Mouse (Mus musculus) myocyte (in vitro differentiated cells): ENCODE measurements around the gene Krt15. TPM values are rescaled to one million over a fixed set of nuclear protein-coding genes. Genes with fewer than 3 reads are reported as not detected.
A peak's percentile ranks its signal among the peaks of the same experiment; 100 is the strongest.

ENCODE experiments used
- H3K27me3 ChIP-seq: one replicate; pipeline ENCODE4 v1.6.1; 2011; ENCODE audit not compliant: control insufficient read depth, insufficient read depth, insufficient read length
- H3K36me3 ChIP-seq: one replicate; pipeline ENCODE4 v1.6.1; 2011; ENCODE audit not compliant: control insufficient read depth, insufficient read depth
- H3K4me2 ChIP-seq: one replicate; pipeline ENCODE4 v1.6.1; 2011; ENCODE audit warnings: low read depth, control low read depth
- H3K4me3 ChIP-seq: one replicate; pipeline ENCODE4 v1.5.1; 2011; ENCODE audit warnings: mild to moderate bottlenecking, control low read depth, moderate library complexity
- H3K79me2 ChIP-seq: one replicate; pipeline ENCODE4 v1.6.1; 2011; ENCODE audit not compliant: control insufficient read depth, insufficient read depth
- H3ac ChIP-seq: one replicate; pipeline ENCODE4 v1.6.1; 2011; ENCODE audit not compliant: control insufficient read depth, insufficient read length
- CEBPB ChIP-seq: IDR thresholded peaks from 2 replicates; pipeline ENCODE4 v1.6.1; 2011; ENCODE audit warnings: mild to moderate bottlenecking, moderate library complexity; ENCODE audit not compliant: poor library complexity, insufficient read depth, severe bottlenecking
- E2F4 ChIP-seq: IDR thresholded peaks from one replicate; pipeline ENCODE4 v1.6.1; 2011; ENCODE audit warnings: mild to moderate bottlenecking, control low read depth, moderate library complexity; ENCODE audit not compliant: insufficient read depth
- MAX ChIP-seq: IDR thresholded peaks from one replicate; pipeline ENCODE4 v1.6.1; 2011; ENCODE audit warnings: low read depth, mild to moderate bottlenecking, control low read depth
- MYOD1 ChIP-seq, 3 experiments: IDR thresholded peaks; one replicate each; pipeline ENCODE4 v1.6.1; 2011; ENCODE audit warnings: control low read depth in 2 of 3, low read depth in 2 of 3, mild to moderate bottlenecking in 2 of 3, moderate library complexity in 1 of 3; ENCODE audit not compliant: insufficient read length in 2 of 3, control insufficient read depth in 1 of 3
- MYOG ChIP-seq, 3 experiments: IDR thresholded peaks; one replicate each; pipeline ENCODE4 v1.6.1; 2011; ENCODE audit warnings: control low read depth in 2 of 3, low read depth in 2 of 3, mild to moderate bottlenecking in 2 of 3; ENCODE audit not compliant: insufficient read length in 2 of 3, control insufficient read depth in 1 of 3, insufficient read depth in 1 of 3
- POLR2A ChIP-seq: IDR thresholded peaks from one replicate; pipeline ENCODE4 v1.6.1; 2011; ENCODE audit warnings: low read depth, mild to moderate bottlenecking, control low read depth, moderate library complexity; ENCODE audit not compliant: insufficient read length
- POLR2AphosphoS2 ChIP-seq: IDR thresholded peaks from one replicate; pipeline ENCODE4 v1.6.1; 2011; ENCODE audit warnings: low read depth, control low read depth; ENCODE audit not compliant: insufficient read length
- REST ChIP-seq: IDR thresholded peaks from one replicate; pipeline ENCODE4 v1.6.1; 2011; ENCODE audit warnings: mild to moderate bottlenecking, control low read depth, moderate library complexity; ENCODE audit not compliant: insufficient read depth, insufficient read length
- SRF ChIP-seq: IDR thresholded peaks from one replicate; pipeline ENCODE4 v1.6.1; 2011; ENCODE audit warnings: low read depth; ENCODE audit not compliant: control insufficient read depth, insufficient read length
- TCF12 ChIP-seq: IDR thresholded peaks from one replicate; pipeline ENCODE4 v1.6.1; 2011; ENCODE audit warnings: mild to moderate bottlenecking, control low read depth; ENCODE audit not compliant: poor library complexity, insufficient read depth, severe bottlenecking
- TCF3 ChIP-seq: IDR thresholded peaks from one replicate; pipeline ENCODE4 v1.6.1; 2011; ENCODE audit warnings: low read depth, control low read depth; ENCODE audit not compliant: insufficient read length
- USF1 ChIP-seq: IDR thresholded peaks from one replicate; pipeline ENCODE4 v1.6.1; 2011; ENCODE audit warnings: low read depth, mild to moderate bottlenecking, control low read depth, moderate library complexity
- polyA plus RNA-seq: library from polyadenylated mRNA; unstranded; fragments of >200 nt; fragmentation: generic; extraction: Trizol; gene quantifications from one replicate; pipeline ENCODE4 v1.2.1, GENCODE M21; 2012; ENCODE audit warnings: missing spikeins

The Krt15 gene
- polyA plus RNA-seq, 1 experiment: 0.02 TPM

DNA sequence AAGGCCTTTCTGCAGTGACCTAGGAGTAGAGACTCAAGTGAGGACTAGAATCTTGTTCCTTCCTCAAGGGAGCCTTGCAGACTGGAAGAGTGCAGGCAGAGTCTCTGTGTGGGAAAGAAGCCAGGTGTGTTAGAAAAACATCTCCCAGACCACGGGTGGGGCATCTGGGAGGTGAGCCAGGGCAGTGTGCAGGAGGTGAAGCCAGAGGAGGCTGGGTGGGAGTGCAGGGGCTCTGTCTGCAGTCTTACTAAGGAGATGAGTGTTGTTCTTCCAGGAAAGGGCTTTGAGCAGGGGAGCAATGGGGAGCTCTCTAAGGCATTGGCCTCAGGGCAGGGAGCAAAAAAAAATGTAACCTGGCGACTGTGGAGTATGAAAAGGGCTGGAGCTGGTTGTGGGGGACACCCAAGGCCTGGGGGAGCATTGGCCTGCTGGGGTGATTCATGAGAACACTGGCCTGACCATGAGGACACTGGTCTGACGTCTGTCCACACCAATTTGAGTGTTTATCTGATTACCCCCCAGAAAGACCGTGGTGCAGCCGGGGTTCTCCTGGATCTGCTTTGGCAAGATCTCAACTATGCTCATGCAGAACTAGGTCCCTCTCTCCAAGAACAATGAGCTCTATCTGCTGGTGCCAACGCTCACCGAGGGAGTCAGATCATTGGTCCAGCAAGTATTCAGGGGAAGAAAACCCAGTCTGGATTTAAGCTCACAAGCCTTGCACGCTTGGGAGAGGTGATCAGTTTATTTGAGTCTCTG is 19.9 kb upstream of the Krt15 start:
- no peaks in the 10 kb centered on the region for H3K79me2 ChIP-seq
- H3K4me2 ChIP-seq: no peak overlapping the region
- no peak overlapping the region for H3ac ChIP-seq
- no peaks in the 10 kb centered on the region for H3K27me3 ChIP-seq
- no peak for TF ChIP-seq TCF12
- TF ChIP-seq REST: no peak
- TF ChIP-seq SRF: no peak
- no peak for TF ChIP-seq USF1
- TF ChIP-seq E2F4: no peak
- TF ChIP-seq CEBPB: no peak
- no peak for TF ChIP-seq TCF3
- TF ChIP-seq POLR2AphosphoS2: no peak
- TF ChIP-seq MYOG (IDR thresholded peaks at IDR 0.05; ENCODE audit: control insufficient read depth in 1 of 3, insufficient read depth in 1 of 3, insufficient read length in 2 of 3, low read depth in 2 of 3): no peak
- no peak for TF ChIP-seq MAX
- no peak for TF ChIP-seq POLR2A
- TF ChIP-seq MYOD1 (IDR thresholded peaks at IDR 0.05; ENCODE audit: control insufficient read depth in 1 of 3, insufficient read length in 2 of 3, low read depth in 2 of 3): no peak
- no peak overlapping the region for H3K4me3 ChIP-seq
- H3K36me3 ChIP-seq: no peaks in the 10 kb centered on the region

DNA sequence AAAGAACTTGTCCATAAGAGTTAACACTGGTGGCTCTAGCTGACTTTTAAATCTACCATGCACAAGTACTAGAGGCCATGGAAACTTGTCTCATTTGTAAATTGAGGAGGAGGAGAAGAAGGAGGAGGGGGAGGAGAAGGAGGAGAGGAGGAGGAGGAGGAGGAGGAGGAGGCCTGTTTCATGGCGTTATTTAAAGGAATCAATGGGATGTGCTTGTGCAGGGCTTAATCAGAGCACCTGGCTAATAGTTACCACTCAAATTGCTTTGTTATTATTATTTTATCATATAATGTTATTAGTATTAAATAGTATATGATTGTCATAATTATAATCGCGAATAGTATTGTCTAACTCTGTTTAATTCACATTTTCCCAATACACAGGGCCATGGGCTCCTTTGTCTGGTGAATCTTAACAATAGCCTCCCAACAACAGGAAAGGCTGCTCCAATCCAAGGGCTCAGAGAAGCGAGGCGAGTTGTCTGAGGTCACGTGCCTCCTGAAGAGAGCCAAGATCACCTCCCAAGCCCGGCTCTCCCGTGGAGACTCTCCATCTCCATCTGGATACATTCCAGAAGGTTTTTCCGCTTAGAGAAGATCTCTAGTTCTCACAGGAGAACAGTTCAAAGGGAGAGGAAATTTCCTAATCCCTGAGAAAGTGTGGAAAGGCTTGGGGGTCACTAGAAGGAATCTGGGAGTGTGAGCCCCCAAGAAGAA is 13.0 kb upstream of the Krt15 start, which contains the start of gene Krt19:
Gene Krt19, minus strand, starts transcription at position 51 of the 716 bp plus-strand sequence.
- Histone ChIP-seq H3K4me2 (peak within 1 kb of the TSS; percentile 76), H3K4me3 (no peak within 1 kb of the TSS), H3ac (no peak within 1 kb of the TSS), H3K36me3 (no peaks in the 10 kb centered on the region), H3K79me2 (no peaks in the 10 kb centered on the region), H3K27me3 (no peaks in the 10 kb centered on the region)
- TF ChIP-seq POLR2AphosphoS2 (no peak), USF1 (no peak)

DNA sequence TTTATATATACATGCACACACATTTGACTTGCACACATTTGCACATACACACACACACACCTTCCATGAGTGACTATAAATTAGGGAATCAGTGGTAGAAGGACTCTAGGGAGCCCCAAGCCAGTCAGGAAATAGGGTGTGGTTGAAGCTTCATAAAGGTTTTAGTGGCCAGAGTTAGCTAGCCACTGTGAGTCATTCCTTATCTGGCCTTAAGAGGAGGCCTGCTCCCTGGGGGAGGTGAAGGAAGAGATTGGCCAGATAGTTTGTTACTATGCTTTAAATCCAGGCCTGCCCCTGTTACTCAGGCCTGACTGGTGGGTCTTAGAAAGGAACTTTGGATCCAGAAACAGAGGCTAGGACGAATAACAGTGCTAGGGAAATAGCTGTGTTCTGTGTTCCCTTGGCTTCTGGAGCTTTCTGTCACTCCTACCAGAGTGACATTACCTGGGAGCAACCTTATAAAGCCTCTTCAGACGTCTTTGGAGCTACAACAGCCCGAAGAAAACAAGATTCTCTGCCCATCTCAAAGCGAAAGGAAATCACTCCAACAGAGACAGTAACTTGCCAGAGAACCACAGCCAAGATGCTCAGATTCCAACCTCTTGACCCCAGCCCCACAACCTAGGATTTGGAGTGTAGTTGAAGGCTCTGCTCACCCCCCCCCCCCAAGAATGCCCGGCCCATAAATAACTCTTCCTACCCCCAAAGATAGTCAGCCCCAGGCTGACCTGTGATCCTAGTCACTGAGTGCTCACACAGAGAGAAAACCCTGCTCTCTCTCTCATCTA is 12.0 kb upstream of the Krt15 start:
- TF ChIP-seq USF1: no peak
- no peak for TF ChIP-seq TCF3
- no peak for TF ChIP-seq REST
- no peak for TF ChIP-seq POLR2A
- no peak for TF ChIP-seq E2F4
- no peak for TF ChIP-seq MYOD1 (IDR thresholded peaks at IDR 0.05; ENCODE audit: control insufficient read depth in 1 of 3, insufficient read length in 2 of 3, low read depth in 2 of 3)
- TF ChIP-seq CEBPB: no peak
- no peak for TF ChIP-seq POLR2AphosphoS2
- TF ChIP-seq SRF: no peak
- no peak for TF ChIP-seq MYOG (IDR thresholded peaks at IDR 0.05; ENCODE audit: control insufficient read depth in 1 of 3, insufficient read depth in 1 of 3, insufficient read length in 2 of 3, low read depth in 2 of 3)
- no peak for TF ChIP-seq MAX
- no peak for TF ChIP-seq TCF12

DNA sequence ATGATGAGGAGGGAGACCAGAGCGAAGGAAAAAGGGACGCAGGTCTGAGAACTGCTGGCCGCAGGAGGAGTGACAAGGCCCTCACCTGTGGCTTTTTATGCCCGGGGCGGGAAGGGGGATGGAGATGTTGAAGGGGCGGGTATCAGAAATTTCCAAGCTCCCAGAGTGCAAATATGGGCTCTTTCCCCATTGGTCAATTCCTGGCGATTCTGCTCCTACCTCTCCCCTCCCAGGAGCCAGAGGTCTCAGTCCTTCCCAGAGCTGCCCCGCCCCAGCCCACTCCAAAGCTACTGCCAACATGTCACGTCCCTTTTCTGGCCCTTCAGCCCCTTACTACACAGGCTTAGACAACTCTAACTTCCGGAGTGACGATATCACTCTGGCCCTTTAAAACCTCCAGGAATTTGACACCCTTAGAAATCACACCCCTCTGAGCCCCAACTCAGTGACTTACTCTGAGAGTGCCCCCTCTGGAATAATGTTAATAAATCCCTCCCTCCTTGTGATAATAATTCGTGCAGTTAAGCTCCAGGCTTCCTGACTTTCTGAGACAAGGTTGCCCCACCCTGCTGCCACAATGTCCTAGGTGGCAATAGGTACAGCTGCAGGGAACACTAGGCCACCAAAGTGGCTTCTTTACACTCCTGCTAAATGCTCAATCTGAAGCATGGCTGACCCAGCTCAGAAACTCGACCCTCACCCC is 10.3 kb upstream of the Krt15 start:
- no peaks in the 10 kb centered on the region for H3K27me3 ChIP-seq
- H3K36me3 ChIP-seq: no peaks in the 10 kb centered on the region
- H3ac ChIP-seq: no peak overlapping the region
- TF ChIP-seq USF1 (no peak), CEBPB (no peak), MYOG (IDR thresholded peaks at IDR 0.05; ENCODE audit: control insufficient read depth in 1 of 3, insufficient read depth in 1 of 3, insufficient read length in 2 of 3, low read depth in 2 of 3) (no peak), MAX (no peak), MYOD1 (IDR thresholded peaks at IDR 0.05; ENCODE audit: control insufficient read depth in 1 of 3, insufficient read length in 2 of 3, low read depth in 2 of 3) (no peak), REST (no peak)
- no peaks in the 10 kb centered on the region for H3K79me2 ChIP-seq
- H3K4me2 ChIP-seq: peak overlapping the region; percentile 14
- H3K4me3 ChIP-seq: no peak overlapping the region

More for the DNA sequence above, 12.0 kb upstream of the Krt15 start:
- no peaks in the 10 kb centered on the region for H3K36me3 ChIP-seq
- no peak overlapping the region for H3ac ChIP-seq
- no peaks in the 10 kb centered on the region for H3K27me3 ChIP-seq
- H3K4me2 ChIP-seq: peak overlapping the region; percentile 76
- no peaks in the 10 kb centered on the region for H3K79me2 ChIP-seq
- no peak overlapping the region for H3K4me3 ChIP-seq
